Mouse (Mus musculus) lung, postnatal 36 days (tissue): ENCODE data around the gene Xylt1.

Experiments used
- DNase-seq: peaks from one replicate; pipeline ENCODE4 v3.0.0; 2022; ENCODE audit warnings: mixed read lengths

Xylt1 gene

DNA sequence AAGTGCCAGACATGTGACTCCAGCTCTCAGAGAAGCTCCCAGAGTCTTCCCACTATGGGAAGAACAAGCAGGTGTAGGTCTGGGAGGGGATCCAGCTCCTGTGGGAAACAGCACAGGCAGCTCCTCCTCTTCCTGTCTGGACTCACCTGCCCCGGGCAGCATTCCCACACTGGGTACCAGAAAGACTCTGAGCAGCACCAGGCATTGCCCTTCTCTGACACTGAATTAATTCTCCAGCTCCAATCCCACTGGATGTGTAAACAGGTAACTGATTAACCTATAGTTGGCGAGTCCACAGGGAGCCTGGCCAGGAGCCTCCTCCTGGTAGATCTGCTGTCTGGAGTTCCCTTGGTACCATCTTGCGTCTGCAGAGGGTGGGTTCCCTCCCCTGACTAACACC, 248.0 kb downstream of the Xylt1 start:
- no peak for DNase-seq

DNA sequence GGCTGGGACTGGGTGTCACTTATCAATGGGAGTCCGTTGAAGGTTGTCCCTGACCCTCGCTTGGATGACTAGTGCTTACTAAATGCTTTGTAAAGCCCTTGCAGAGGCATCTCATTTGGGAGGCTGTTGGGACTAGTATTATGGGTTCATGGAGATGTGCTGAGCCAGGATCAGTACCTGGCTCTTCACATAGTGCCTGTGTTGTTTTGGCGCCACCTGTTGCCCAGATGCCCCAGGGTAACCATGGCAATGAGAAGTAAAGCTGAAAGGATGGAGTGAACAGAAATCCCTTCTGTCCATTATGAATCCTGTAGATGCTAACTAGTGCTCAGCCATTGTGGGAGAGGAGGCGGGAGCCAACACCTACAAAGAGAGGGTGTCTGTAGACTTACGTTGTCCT, 249.9 kb downstream of the Xylt1 start:
- peak; percentile 55 for DNase-seq

DNA sequence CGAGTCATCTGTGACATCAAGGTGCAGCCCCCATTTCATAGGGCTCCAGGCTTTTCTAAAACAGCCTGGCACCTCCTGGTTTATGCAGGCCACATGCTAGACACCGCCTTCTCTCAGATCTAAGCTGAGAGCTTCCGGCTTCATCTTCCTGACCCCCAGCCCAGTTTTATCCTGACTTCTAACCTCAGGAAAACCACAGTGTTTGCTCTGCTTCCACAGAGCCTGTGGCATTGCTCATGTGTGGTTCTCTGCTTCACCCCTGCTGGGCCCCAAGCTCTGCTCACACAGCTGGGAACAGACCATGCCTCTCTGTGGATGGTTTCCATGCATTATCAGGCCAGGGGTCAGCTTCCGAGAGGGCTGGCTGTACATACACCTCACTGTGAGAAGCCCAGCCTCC, 254.8 kb downstream of the Xylt1 start:
- no peak for DNase-seq

DNA sequence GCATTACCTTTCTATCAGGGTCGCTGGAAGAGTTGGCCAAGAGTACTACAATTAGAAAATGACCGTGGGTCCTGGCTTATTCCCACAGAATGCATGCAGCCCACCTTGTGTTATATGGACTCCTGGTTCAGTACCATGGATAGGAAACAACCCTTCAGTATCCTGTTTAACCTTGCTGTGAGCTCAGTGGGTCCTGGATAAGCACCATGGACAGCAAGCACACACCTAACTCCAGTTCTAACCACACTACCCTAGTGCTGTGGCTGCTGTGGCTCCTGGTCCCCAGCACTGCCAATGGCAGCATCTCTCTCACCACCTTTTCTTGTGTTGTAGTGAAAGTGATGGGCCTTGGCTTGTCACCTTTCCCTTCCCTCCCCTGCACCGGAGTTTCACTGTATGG, 255.9 kb downstream of the Xylt1 start:
- DNase-seq, result no peak

DNA sequence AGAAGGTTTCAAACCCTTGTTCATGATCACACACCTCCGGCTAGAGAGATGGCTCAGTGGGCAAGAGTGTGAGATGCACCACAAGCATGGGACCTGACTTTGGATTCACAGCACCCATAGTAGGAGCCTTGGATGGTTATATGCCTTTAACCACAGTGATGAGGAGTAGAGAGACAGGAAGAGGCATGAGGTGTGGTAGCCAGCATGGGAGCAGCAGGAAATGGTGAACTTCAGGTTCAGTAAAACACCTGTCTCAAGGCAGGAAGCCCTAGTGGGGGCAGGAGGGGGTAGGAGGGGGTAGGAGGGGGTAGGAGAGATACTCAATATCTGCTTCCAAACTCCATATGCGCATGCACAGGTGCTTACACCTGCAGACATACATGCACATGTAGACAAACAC, 257.2 kb downstream of the Xylt1 start:
- DNase-seq, result no peak

DNA sequence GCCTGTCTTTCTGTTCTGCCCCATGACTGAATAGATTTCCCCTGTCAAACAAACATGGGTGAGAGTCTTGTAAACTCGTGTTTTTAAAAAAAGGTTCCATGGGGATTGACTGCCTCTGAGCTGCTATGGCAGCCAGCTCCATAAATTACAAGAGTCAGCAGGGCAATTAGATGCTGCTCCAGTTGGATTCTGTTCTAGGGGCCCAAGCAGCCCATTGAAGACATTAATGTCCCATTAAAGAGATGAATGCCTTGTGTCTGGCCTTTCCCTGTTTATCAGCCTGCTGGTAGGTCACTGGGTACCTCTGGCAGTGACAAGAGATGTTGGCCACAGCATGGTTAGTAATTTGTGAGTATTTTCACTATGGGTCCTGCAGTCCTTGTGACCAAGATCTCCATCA, 271.9 kb downstream of the Xylt1 start:
- no peak for DNase-seq

DNA sequence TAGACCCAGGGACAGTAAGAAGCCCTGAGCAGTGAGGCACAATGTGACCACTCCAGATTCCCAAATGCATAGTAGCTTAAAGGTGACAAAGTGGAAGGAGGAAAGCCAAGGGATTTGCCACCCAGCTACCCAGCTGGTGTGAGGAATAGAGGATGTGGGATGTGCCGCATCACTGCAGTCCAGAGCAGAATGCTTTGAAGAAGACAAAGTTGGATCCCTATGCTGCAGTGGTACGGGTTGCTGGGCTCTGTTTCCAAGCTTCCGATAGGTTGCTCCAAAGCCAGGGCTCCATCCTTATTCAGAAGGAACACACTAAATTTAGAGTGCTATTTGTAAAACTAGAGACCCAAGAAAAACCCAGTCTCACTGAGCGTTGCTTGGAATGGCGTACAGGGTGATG, 275.0 kb downstream of the Xylt1 start:
- DNase-seq, result no peak

DNA sequence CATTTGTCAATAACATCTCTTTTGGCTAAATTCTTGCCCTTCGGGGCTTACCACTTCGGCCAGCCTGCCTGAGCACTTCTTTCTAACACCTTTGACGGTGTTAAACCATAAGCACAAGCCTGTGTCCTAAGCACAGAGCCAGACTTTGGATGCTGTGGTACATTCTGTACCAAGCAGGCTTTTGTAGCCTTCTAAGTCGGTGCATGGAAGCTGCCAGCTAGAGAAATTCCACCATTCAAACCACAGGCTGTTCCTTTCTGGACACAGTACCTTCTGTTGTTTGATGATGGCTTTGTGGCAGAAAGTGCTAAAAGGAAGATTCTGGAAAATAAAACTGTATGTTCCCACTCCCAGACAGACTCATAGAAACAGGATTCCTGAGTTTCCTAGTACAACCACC, 277.4 kb downstream of the Xylt1 start:
- no peak for DNase-seq

DNA sequence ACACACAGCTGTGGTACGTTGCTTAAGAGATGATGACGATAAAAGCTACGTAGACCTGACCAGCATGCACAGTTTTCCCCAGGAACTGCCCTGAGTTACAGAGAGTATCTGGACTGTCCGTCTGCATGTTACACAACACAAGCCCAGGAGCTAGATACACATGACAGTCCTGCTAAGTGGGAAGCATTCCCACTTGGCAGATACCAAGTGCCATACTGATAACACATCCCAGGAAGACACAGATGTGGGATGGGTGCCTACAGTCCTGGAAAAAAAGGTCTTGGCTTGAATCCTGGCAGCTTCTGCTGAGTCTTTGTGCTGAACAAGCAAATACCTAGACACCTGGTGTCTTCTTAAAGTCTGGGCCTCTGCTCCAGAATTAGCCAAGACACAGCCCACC, 278.0 kb downstream of the Xylt1 start:
- no peak for DNase-seq

DNA sequence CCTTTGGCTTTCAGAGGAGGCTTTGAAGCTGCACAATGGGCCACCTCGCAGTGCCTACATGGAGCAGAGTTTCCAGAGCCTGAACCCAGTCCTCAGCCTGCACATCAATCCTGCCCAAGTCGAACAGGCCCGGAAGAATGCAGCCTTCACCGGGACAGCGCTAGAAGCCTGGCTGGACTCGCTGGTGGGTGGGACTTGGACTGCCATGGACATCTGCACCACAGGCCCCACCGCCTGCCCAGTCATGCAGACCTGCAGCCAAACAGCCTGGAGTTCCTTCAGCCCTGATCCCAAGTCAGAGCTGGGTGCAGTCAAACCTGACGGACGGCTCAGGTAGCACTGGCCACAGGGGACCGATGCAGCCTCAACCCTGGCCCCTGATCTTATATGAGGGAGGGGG, 286.5 kb downstream of the Xylt1 start:
- no peak for DNase-seq

DNA sequence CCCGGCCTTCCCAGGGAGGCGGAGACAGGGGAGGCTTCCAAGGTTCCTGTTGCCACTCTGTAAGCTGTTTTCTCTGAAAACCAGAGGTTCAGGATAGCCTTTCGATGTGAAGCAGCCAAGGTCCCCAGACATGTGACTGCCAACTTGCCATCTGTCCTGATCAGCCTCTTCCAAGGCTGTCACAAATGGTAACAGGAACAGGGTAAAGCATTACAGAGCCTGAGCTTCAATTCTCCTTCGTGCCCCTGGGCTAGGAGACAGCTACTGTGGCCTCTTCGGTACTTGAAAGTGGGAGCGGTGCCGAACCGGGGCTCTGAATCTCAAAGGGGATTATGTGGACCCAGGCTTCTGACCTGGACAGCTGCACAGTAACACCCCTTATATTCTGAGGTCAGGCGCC, 287.4 kb downstream of the Xylt1 start:
- no peak for DNase-seq

DNA sequence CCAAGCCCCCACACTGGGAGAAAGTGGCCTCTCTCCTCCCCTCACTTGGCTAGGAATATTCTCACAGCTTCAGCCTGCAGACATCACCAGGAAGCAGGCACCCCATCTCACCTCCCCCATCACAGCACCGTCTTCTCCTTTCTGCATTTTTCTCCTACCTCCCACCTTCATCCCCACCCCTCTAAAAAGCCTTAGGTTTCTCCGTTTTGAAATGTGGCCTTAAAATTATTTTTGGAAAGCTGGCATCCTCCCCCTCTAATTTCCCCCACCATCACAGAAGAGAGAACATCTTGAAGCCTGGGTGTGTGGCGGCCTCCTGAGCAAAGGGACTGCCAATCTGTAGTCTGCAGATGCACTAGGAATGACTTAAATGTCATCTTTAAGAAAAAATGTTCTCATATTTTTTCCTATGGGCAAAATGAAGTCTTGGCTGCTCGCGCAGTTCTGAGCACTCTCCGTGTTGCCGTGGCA, 291.4 kb downstream of the Xylt1 start:
- no peak for DNase-seq

DNA sequence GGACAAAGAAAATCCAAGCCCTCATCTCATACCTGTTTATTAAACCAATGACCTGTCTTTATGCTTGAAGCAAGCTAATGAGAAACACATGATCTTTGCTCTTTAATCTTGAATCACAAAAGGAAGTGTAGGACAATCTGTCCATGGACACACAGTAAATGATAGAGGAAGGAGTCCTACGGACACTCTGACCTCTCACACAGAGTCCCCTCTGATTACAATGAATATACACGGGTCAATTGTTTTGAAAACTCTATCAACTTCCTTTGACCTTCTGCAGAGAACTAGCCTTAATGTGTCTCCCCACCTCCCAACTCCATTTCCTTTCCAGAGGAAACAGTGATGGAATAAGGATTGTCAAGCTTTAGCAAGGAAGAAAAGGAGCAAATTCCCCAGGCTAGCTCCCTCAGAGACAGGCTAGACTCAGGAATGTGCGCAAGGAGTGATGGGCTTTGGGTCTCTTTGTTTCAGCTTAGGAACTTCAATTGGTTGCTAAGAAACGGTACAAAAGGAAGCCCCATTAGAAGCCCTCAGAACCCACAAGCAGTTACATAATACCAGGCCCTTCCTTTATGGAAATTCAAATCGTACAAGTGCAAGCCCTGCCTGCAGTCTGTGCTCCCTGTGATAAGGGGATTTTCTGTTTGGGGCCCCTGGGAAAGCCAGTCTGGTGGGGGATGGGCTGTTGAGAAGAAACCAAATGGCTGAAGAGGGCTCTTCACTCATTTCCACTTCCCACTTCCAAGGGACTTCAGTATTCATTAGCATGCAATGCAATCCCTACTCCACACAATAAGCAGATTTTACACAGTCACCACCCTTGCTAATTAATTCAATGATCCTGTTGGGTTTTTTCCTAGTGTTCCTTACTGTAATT, 305.6 kb downstream of the Xylt1 start:
- DNase-seq, result no peak

DNA sequence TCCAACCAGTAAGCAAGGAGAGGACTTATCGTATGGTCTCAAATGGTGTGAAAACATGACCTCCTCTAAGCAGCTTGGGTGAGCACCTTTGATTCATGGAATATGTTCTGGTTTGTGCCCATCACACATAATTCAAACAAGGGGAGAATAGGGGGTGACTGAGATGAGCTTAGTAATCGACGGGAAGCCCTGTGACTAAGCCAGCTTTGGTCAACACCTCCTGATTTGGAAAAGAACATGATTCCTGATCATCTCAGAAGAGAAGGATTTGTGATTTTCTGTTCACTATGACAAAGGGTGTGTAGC, 306.2 kb downstream of the Xylt1 start:
- no peak for DNase-seq

DNA sequence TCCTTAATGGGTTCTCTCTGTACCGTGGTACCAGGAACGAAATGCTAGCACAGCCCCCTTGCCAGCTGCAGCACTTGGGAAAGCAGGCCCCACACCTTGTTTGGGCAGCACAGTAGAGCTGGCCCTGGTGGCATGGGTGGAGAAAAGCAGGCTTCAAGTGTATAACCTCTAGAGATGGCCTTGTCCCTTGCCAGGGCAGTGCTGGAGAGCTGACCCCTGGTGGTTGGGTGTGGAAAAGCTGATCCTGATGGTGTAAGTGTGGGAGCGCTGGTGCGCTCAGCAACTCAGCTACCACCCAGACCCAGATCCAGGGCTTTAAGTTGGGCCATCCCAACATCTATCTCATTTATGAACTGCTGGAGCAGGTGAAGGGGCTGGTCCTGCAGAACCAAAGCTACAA, 314.8 kb downstream of the Xylt1 start:
- peak; percentile 6 for DNase-seq

DNA sequence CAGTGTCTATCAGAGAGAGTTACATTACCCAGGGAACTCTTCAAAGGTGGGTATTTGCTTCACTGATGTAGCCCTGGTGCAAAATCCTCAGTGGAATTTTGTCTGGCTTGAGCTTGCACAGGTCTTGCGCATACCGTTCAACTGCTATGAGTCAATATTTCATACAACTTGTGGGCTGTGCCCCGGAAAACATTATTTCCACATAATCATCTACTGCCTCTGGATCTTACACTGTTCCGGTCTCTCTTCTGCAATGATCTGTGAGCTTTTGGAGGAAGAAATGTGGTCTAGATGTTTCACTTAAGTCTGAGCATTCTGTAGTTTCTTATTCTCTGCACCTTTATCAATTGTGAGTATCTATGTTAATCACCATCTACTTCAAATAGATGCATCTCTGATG, 316.9 kb downstream of the Xylt1 start:
- DNase-seq, result no peak

DNA sequence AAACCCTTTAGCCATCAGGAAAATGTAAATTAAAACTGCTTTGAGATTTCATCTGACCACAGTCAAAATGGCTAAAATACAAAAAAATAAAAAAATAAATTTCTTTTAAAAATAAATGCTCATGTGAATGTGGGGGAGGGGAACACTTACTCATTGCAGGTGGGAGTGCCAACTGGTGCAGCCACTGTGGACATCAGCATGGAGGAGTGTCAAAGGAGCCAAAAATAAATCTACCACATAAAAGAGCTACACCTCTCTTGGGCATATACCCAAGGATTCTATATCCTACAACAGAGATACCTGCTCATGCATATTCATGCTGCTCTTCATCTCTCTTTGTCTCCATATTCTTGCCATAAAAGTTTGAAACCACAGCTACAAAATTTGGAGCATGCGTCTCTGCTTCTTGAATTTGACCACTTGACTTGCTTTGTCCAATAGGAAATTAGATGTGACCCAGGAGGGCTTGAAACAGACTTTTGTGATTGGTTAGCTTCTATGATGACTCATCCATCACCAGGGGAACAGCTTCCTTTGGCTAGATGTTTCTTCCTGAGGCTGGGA, 317.9 kb downstream of the Xylt1 start:
- DNase-seq, result no peak

DNA sequence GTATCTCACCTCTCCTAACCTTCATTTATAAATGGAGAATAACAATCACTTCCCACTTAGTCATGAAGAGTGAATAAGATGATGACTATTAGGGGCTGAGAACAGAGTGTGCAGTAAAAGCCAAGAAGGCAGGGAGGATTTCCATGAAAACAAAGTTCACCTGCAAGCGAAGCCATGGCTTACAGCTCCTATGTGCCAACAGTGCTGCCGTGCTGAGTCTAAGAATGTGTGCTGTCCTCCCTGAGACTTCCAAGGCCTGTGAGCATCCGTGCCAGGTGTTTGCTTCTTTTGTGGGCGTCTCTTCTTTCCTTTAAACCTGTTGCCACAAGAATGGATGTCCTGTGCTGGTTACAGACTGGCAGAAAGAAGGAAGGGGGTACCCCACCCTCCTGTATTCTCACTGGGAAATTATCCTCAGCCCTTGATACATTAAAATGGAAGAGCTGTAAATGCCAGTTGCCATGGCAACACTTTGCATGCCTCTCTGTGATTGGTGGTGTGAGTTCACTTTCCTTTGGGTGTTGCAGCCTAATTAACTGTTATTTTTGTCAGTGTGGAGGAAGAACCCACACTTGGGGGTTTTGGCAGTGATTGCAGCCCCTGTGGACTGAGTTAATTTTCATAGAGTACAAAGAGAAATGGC, 318.7 kb downstream of the Xylt1 start:
- no peak for DNase-seq

DNA sequence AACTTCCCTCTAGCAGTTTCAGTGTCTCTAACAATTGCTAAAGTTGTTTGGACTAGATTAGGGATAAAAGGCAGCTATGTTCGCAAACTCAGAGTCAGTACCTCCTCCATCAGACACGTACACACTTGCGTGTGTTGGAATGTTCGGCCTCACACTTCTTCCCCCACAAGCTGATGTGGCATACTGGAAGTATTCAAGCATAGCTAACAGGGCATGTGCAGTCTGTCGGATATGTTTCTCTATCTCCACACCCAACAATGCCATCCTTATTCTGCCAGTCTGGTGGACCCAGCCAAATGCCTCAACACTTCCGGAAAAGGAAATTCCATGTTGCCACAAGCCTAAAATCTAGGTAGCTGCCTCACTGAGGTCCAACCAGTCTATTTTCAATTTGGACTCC, 319.3 kb downstream of the Xylt1 start:
- no peak for DNase-seq

DNA sequence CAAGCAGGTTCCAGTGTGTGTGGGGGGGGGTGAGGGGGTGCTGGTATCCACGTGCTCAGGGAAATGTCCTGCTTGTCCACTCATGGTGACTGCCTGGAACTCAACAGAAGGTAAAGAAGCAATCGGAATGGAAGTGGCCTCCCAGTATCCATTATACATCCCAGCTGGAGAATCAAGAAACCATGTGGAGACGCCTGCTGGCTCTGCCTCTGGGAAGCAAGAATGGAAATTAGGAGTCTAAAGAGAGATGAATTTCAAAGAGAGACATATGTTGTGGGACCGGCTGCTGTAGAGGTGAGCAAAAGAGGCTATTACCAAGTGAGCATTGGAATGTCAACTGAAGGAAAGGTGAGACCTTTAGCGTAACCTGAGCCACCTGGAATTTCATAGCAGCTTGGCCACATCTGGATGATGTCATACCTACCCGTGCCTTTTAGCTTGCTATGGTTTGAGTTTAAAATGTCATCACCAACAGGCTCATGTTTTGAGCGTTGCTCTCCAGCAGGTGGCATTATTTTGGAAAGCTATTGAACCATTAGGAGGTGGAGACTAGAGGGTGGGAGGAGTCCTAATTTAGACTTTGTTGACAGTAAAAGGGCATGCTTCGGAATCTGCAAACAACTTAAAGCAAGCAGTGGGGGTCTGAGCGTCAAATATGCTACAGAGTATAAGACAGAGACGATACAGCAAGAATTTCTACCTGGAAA, 329.3 kb downstream of the Xylt1 start:
- DNase-seq, result no peak

DNA sequence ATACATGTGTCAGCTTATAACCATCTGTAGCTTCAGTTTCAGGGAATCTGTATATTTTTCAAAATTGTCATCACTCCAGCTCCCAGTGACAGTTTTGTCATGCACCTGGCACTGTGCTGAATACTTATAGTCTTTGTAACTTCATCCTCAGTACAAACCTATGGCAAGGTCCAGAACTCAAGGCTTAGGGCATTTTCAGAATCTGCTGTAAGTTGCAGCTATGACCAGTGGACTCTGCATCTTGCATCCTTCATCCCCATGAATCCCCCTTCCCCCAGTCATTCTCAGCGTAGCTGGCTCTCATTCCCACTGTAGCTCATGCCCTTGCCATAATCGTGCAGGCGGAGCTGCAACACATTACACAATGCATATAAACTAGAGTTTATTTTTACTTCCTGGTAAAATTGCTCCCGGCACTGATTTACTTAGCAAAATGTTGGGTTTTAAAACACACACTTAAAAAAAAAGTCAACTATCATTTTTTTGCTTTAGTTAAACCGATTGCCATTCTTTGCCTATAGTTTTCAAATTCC, 336.2 kb downstream of the Xylt1 start:
- DNase-seq, result no peak

DNA sequence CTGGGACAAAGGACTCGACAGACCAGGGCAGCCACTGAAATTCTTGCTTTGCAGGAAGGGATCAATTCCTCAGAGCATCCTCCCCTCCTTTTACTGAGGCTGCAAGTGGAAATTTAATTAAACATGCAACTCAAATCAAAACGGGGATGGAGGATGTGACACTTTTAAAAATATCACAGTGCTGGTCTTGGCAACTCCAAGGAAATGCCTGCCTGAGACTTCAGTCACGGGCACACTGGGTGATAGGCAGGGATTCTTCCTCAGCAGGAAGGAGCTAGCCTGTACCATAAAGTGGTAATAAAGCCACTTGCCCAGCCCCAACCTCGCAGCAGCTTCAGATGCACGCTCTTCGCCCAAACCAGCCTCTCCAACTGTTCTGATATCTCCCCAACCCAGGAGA, 339.6 kb downstream of the Xylt1 start:
- no peak for DNase-seq
